Comparison of ENCODE assay signal across 16 mouse cellular contexts in the genomic region with DNA sequence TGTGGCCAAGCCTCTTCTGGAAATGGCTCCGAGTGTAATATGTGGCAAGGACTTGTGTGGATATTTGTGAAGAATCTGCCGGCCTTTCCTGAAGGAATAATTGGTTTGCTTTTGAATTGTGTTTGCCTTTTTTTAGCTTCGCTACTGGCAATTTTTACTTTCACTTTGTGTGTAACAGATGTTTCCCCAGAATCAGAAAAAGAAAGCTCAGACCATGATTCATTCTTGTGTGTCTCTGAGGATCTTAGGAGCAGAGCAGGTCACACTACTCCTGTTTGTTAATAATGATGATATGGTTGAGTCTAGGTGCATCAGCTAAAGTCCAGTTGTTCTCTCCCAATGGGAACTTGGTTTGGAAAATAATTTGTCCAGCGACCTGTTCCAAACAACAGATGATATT.
DNase-seq lines count a peak whose midpoint lies in the region; ATAC-seq lines count a peak whose summit lies in the region.
"Had no signal": no experiment of that assay in that cellular context is flagged by ENCODE, and none has a peak within 500 bp of the region (broad histone marks: within the 10 kb centered on the region; RNA-seq: fewer than 3 reads in every experiment).

No protein-coding gene starts in this region.

- no peak for DNase-seq in frontal cortex, postnatal 25 days (ENCODE audit: low spot score in 2 of 2)
- DNase-seq in left cerebral cortex, adult 11 months (ENCODE audit: low spot score), result peak; percentile 0
- DNase-seq in left cerebral cortex, adult 18-20 months (ENCODE audit: low spot score in 2 of 2), result no peak
- peak; percentile 9 for DNase-seq in 416B (ENCODE audit: low read depth)
- DNase-seq in brain, adult 2 months (ENCODE audit: low read depth, low spot score), result peak; percentile 46
- no peak for DNase-seq in adrenal gland, adult 8-10 months
- DNase-seq in ovary, adult 18-20 months (ENCODE audit: low spot score), result no peak
- DNase-seq: B cell, adult 2 months; cerebellum, adult 18-20 months; heart, adult 11 months; liver, postnatal 0 days; right cerebral cortex, postnatal 25 days; thymus, postnatal 36 days had no signal

- ATAC-seq in frontal cortex, adult (ENCODE audit: low TSS enrichment), result peak; percentile 79
- ATAC-seq: forebrain, embryonic 14.5 days; liver, postnatal 0 days; midbrain, embryonic 15.5 days had no signal

Comparison
In these comparisons a context has a peak if more than half of its experiments do, and no peak if none do; other contexts are left out.
1. DNase-seq: peak in left cerebral cortex, adult 11 months (single experiment), 416B (single experiment) and brain, adult 2 months (single experiment); none in frontal cortex, postnatal 25 days (0 of 2), left cerebral cortex, adult 18-20 months (0 of 2), adrenal gland, adult 8-10 months (single experiment) and ovary, adult 18-20 months (single experiment).